Mouse (Mus musculus) heart, adult 2 months (tissue): ENCODE measurements at regions not wholly inside any gene's neighbourhood (a gene's known extent, or its start where the extent isn't known, plus 50 kb on each side); places are given as distances from the start of the nearest gene placed in this dataset.

Source experiments
- EP300 ChIP-seq: fragments of 200-500 bp; IDR thresholded peaks from 2 replicates; pipeline ENCODE4 v1.6.1; 2011; ENCODE audit warnings: low read depth, low read length, control low read depth; ENCODE audit not compliant: insufficient read depth
- POLR2A ChIP-seq: fragments of 200-500 bp; IDR thresholded peaks from 2 replicates; pipeline ENCODE4 v1.6.1; 2011; ENCODE audit warnings: mild to moderate bottlenecking, low read depth, low read length, control low read depth; ENCODE audit not compliant: insufficient read depth

DNA sequence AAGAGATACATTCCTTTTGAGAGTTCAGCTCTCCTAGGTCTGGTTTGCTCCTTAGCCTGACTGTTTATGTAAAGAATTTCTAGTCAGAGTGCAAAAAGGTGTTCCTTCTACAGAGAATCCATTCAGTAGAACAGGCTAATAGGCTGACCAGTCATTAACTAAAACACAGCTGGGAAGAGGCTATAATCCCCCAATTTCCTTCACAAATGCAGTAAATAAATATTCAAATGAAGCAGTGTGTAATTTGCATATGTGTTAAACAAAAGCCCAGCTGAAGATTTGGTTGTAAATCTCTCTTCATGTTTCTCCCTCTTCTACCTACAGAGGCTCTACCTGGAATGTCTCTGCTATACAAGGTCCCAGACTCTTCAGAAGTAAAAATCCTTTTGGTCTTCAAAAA, 600.2 kb upstream of the Mef2c start:
- TF ChIP-seq POLR2A (no peak), EP300 (no peak)
